Mouse (Mus musculus) neural tube, embryonic 14.5 days (tissue): ENCODE results near the gene Vipr1. TPM values are rescaled to one million over a fixed set of nuclear protein-coding genes. Genes with fewer than 3 reads are reported as not detected.
"Not testable (repeated sequence)": the region's sequence is repeated elsewhere in the genome, so short reads cannot be mapped to it uniquely, and the experiment has no call there.

ENCODE experiments used
- ATAC-seq: fragments of 200-750 bp; cut with Nextera tagmentation; 2 replicates; pipeline ENCODE4 v1.8.0; 2017; ENCODE audit warnings: low read depth, mild to moderate bottlenecking, moderate TSS enrichment, moderate library complexity
- H3K27ac ChIP-seq: fragments of 300-500 bp; sonication (generic); 2 replicates; pipeline ENCODE4 v1.5.1; 2014; ENCODE audit warnings: low read depth, mild to moderate bottlenecking, control low read depth, low read length, moderate library complexity, mixed read lengths
- H3K27me3 ChIP-seq: fragments of 300-500 bp; sonication (generic); 2 replicates; pipeline ENCODE4 v1.6.1; 2014; ENCODE audit warnings: low read length; ENCODE audit not compliant: control insufficient read depth, insufficient read depth
- H3K36me3 ChIP-seq: fragments of 300-500 bp; sonication (generic); 2 replicates; pipeline ENCODE4 v1.6.1; 2014; ENCODE audit warnings: low read length, mixed read lengths; ENCODE audit not compliant: control insufficient read depth, insufficient read depth
- H3K4me1 ChIP-seq: fragments of 300-500 bp; sonication (generic); 2 replicates; pipeline ENCODE4 v1.6.1; 2014; ENCODE audit warnings: low read length; ENCODE audit not compliant: control insufficient read depth, insufficient read depth
- H3K4me2 ChIP-seq: fragments of 300-500 bp; sonication (generic); 2 replicates; pipeline ENCODE4 v1.6.1; 2014; ENCODE audit warnings: mild to moderate bottlenecking, low read depth, low read length, control low read depth
- H3K4me3 ChIP-seq: fragments of 300-500 bp; sonication (generic); 2 replicates; pipeline ENCODE4 v1.5.1; 2014; ENCODE audit warnings: low read depth, low read length, control low read depth, mixed read lengths
- H3K9ac ChIP-seq: fragments of 300-500 bp; sonication (generic); replicated peaks from 2 replicates; pipeline ENCODE4 v1.6.1; 2014; ENCODE audit warnings: low read depth, mild to moderate bottlenecking, control low read depth, low read length, mixed read lengths
- H3K9me3 ChIP-seq: fragments of 300-500 bp; sonication (generic); 2 replicates; pipeline ENCODE4 v1.6.1; 2016; ENCODE audit warnings: low read length; ENCODE audit not compliant: control insufficient read depth
- WGBS: fragments of 180-500 bp; shearing (Covaris S2); extraction: QIAGEN DNeasy Blood & Tissue Kit; methylation state at CpG from one replicate; pipeline ENCODE4 v1.1.7; 2014; 5-methylcytosine and 5-hydroxymethylcytosine counted together
- polyA plus RNA-seq: library from polyadenylated mRNA; unstranded; fragments of >200 nt; fragmentation: Nextera tagmentation; extraction: Ambion mirVana; gene quantifications from 2 replicates; pipeline ENCODE4 v1.2.1, GENCODE M21; 2014

Vipr1 gene
- 0.20 and 1.1 TPM in 2 replicates for polyA plus RNA-seq

DNA sequence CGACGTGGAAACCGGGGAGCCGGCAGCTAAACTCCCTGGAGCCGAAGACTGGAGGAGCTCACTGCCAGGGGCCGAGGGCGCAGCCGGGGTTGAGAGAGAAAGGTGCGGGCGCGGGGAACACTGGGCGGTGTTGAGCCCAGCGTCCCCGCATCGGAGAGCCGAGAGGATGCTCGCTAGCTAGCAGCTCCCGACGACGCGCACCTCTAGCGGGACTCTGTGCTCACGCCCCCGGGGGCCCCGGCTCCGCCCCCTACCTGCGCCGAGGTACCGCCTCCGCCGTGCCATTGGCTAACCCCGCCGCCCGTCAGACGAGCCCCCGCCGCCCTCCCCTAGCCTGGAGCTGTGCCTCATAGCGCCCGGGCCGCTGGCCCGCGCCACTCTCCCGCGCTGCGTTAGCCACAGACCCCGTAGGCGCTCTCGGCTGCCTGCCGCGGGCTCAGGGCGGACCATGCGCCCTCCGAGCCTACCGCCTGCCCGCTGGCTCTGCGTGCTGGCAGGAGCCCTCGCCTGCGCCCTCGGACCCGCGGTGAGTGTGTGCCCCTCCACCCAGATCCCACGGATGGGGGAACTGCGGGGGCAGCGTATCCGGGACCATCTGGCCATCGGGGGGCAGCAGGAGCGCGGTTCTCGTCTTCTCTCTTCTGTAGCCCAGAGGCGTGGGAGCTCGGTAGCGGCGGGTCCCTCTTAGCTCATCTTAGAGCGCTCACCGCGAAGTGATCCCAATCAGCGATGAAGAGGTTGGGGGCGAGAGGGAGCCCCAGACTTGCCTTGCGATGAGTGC lies at the start of gene Vipr1:
Gene Vipr1 (plus strand): TSS at position 316 of the 781 bp plus-strand sequence.
- Histone ChIP-seq H3K4me1 (peaks cover 6% of the 10 kb centered on the region; the same call in 1 of the 2 replicates), H3K4me2 (peak within 1 kb of the TSS; percentile 83), H3K9me3 (no peaks in the 10 kb centered on the region), H3K4me3 (peak within 1 kb of the TSS; percentile 42), H3K9ac (peak within 1 kb of the TSS; percentile 48), H3K27me3 (peaks cover 22% of the 10 kb centered on the region), H3K27ac (no peak within 1 kb of the TSS), H3K36me3 (no peaks in the 10 kb centered on the region)
- ATAC-seq, result peak; percentile 92
- WGBS, result 0% methylated on average over 72 of the region's 79 CpGs

DNA sequence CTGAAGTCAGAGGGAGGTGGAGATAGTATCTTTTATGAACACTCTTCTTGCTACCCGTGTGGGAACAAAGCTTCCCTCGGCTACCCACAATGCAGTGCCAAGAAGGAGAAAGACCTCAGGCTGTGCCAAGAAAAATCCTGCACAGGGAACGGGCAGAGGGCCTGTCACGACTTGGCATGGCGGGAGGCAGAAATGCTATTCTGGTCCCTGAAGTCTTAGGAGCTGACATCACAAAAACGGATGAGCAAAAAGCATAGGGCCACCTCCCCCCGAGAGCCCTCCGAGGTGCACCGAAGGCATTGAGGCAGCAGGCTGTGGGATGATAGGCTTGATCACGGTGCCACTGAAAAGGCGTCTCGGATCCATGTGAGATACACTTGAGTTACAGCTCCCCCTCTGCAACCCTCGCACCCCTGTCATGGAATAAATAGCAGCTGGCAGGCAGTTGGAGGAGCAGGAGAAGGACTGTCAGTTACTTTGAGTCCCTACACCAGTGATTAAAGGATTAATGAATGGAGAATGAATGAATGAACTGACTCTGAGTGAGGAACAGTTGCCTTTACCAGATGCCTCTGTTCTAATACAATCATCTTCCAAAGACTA lies 49.5 kb upstream of the Vipr1 start:
- H3K4me3 ChIP-seq, result no peak overlapping the region
- H3K27ac ChIP-seq, result no peak overlapping the region
- WGBS, result 74% methylated on average over 13 of the region's 13 CpGs
- no peaks in the 10 kb centered on the region for H3K27me3 ChIP-seq
- H3K9ac ChIP-seq, result no peak overlapping the region
- no peaks in the 10 kb centered on the region for H3K4me1 ChIP-seq
- no peak overlapping the region for H3K4me2 ChIP-seq
- no peaks in the 10 kb centered on the region for H3K36me3 ChIP-seq
- H3K9me3 ChIP-seq, result 0 out of 2 replicates have a peak, but pooled peaks cover 6% of the 10 kb centered on the region
- ATAC-seq, result no peak

DNA sequence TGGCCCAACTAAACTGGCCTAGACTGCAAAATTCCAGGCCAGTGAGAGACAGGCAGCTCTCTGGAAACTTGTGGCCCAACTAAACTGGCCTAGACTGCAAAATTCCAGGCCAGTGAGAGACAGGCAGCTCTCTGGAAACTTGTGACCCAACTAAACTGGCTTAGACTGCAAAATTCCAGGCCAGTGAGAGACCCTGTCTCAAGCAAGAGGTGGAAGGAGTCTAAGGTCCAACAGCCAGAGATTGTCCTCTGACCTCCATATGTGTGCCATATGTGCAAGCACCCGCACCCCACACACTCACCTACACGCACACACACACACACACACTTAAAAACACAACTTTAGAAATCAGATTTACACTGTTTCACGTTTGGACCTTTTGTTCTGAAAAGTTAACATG lies 48.7 kb upstream of the Vipr1 start:
- 89% methylated on average over 3 of the region's 3 CpGs for WGBS

DNA sequence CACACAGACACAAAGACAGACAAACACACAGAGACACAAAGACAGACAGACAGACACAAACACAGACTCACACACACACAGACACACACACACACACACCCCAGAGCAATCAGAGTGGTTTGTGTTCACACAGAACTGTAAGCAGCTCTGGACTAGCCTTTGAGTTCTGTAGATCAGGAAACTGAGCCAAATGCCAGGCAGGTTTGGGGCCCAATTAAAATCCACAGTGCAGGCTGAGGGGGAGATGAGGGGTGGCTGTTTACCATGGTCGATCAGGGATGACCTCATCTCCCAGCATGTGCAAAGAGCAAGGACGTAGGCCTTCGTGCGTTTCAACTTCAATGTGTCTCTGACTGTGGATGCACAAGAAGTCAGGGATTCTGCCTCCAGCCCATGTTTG lies 47.7 kb upstream of the Vipr1 start:
- Histone ChIP-seq H3K4me2 (no peak overlapping the region), H3K27ac (no peak overlapping the region), H3K36me3 (no peaks in the 10 kb centered on the region), H3K4me3 (no peak overlapping the region), H3K27me3 (no peaks in the 10 kb centered on the region), H3K9ac (no peak overlapping the region), H3K9me3 (no peaks in the 10 kb centered on the region), H3K4me1 (no peaks in the 10 kb centered on the region)
- WGBS, result 59% methylated on average over 4 of the region's 4 CpGs
- ATAC-seq, result no peak

More for the DNA sequence above, 48.7 kb upstream of the Vipr1 start:
- not testable (repeated sequence) for H3K27me3 ChIP-seq, H3K9ac ChIP-seq, H3K27ac ChIP-seq, H3K4me2 ChIP-seq, H3K4me3 ChIP-seq, ATAC-seq, H3K9me3 ChIP-seq, H3K36me3 ChIP-seq, H3K4me1 ChIP-seq

DNA sequence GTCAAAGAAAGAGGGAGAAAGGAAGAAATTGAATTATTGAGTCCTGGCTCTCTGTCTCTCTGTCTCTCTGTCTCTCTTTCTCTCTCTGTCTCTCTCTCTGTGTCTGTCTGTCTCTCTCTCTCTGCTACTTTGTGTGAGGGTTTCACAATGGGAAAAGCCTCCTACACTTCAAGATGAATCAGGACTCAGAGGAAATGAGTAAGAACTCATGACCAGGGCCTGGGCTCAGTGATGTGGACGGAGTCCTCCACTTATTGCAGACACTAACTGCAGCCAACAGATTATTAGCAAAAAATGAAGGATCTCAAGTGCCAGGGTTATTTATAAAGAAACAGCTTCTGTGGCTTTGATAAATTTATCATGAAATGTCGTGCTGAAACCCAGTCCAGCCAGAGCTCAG lies 44.4 kb upstream of the Vipr1 start:
- no peak overlapping the region for H3K27ac ChIP-seq
- H3K4me2 ChIP-seq, result no peak overlapping the region
- no peak overlapping the region for H3K9ac ChIP-seq
- H3K4me3 ChIP-seq, result no peak overlapping the region
- H3K36me3 ChIP-seq, result no peaks in the 10 kb centered on the region
- H3K27me3 ChIP-seq, result no peaks in the 10 kb centered on the region
- no peaks in the 10 kb centered on the region for H3K4me1 ChIP-seq
- no peak for ATAC-seq
- no peaks in the 10 kb centered on the region for H3K9me3 ChIP-seq
- 91% methylated on average over 2 of the region's 2 CpGs for WGBS

DNA sequence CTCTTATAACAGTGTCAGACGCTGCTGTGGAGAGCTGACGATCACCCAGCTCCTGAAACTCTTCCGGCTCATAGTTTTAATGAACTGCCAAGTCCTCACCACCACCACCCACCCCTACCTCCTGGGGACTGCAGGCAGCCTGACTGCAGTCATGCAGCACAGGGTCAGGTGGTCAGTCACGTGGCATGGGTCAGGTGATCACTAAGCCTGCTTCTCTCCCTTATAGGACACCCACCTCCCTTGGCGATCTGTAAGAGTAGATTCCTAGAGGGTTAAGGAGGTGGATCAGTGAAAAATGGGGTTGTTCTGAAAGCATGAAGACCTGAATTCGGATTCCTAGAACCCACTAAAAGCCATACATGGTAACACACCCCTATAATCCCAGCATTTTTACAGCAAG lies 43.0 kb upstream of the Vipr1 start:
- Histone ChIP-seq H3K4me3 (no peak overlapping the region), H3K27me3 (no peaks in the 10 kb centered on the region), H3K9me3 (no peaks in the 10 kb centered on the region), H3K4me2 (no peak overlapping the region), H3K36me3 (no peaks in the 10 kb centered on the region), H3K4me1 (no peaks in the 10 kb centered on the region), H3K27ac (no peak overlapping the region), H3K9ac (no peak overlapping the region)
- WGBS, result 79% methylated on average over 6 of the region's 6 CpGs
- ATAC-seq, result no peak

DNA sequence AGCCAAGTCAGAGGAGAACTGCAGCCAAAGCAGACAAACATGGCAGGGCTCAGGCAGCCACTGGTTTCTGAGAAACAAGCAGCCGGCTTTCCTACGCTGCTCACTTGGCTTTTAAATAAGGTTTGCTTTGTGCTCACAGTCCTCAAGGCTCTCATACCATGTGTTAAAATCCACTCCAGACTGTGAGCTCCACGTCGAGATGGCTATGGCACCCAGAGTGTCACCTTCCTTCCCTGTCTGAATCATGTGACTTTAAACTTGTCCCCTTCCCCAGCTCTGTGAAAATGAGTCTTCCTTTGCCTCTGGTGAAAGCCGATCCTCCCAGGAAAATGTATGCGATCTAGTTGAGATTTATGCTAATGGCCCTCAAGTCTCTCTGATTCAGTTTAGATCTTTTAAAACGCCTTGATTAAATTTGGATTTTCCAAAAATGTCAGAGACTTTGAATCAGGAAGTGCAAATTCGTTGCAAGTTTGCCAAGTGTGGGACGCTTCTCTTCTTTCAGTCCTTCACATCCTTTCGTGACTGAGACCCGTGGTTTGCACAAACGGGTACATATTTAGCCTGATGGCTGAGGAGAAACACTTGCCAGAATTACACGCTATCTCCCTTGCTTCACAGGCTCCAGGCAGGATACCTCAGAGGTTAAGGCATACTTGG lies 42.2 kb upstream of the Vipr1 start:
- Histone ChIP-seq H3K9me3 (no peaks in the 10 kb centered on the region), H3K36me3 (no peaks in the 10 kb centered on the region), H3K9ac (no peak overlapping the region), H3K4me2 (no peak overlapping the region), H3K4me3 (no peak overlapping the region), H3K4me1 (no peaks in the 10 kb centered on the region), H3K27ac (no peak overlapping the region), H3K27me3 (no peaks in the 10 kb centered on the region)
- no peak for ATAC-seq
- 63% methylated on average over 13 of the region's 13 CpGs for WGBS

- Histone ChIP-seq H3K36me3 (no peaks in the 10 kb centered on the region), H3K27me3 (no peaks in the 10 kb centered on the region), H3K27ac (no peak overlapping the region), H3K4me1 (no peaks in the 10 kb centered on the region), H3K4me3 (no peak overlapping the region), H3K9ac (no peak overlapping the region), H3K4me2 (no peak overlapping the region), H3K9me3 (no peaks in the 10 kb centered on the region)
- ATAC-seq, result no peak
- 34% methylated on average over 6 of the region's 6 CpGs for WGBS
These were observed 41.6 kb upstream of the Vipr1 start for GRCm38 (mm10) chr9:121600861-121601427.

GRCm38 (mm10) chr9:121602381-121602780 lies 40.1 kb upstream of the Vipr1 start:
- Histone ChIP-seq H3K4me1 (no peaks in the 10 kb centered on the region), H3K27me3 (no peaks in the 10 kb centered on the region), H3K36me3 (no peaks in the 10 kb centered on the region), H3K9ac (no peak overlapping the region), H3K4me2 (no peak overlapping the region), H3K9me3 (no peaks in the 10 kb centered on the region), H3K4me3 (no peak overlapping the region), H3K27ac (no peak overlapping the region)
- 86% methylated on average over 2 of the region's 2 CpGs for WGBS
- no peak for ATAC-seq
